Mouse (Mus musculus) liver, adult 2 months (tissue): ENCODE results near the gene Mecom.

Experiments used
- CTCF ChIP-seq: fragments of 200-500 bp; IDR thresholded peaks from 2 replicates; pipeline ENCODE4 v1.5.1; 2011; ENCODE audit warnings: low read depth, low read length, control low read depth
- POLR2A ChIP-seq: fragments of 200-500 bp; IDR thresholded peaks from 2 replicates; pipeline ENCODE4 v1.6.1; 2011; ENCODE audit warnings: low read length, control low read depth; ENCODE audit not compliant: insufficient read depth; ENCODE audit errors: extremely low read depth

- TF ChIP-seq CTCF: no peak
- TF ChIP-seq POLR2A: no peak
Measured at GRCm38 (mm10) chr3:30455902-30456301, 91.9 kb downstream of the Mecom start.
